In genomic region chr7:37721676-37722075, GRCm38 (mm10) we compare ENCODE assay signal across 11 mouse cellular contexts. TPM values are rescaled to one million over a fixed set of nuclear protein-coding genes. Genes with fewer than 3 reads are reported as not detected.
"Had no signal": no experiment of that assay in that cellular context is flagged by ENCODE, and none has a peak within 500 bp of the region (broad histone marks: within the 10 kb centered on the region; RNA-seq: fewer than 3 reads in every experiment).

No protein-coding gene starts in this region.

- ATAC-seq: lung, postnatal 0 days; midbrain, embryonic 13.5 days had no signal

- H3K4me3 ChIP-seq: left cerebral cortex, adult 2 months; limb, embryonic 10.5 days; liver, embryonic 15.5 days; midbrain, embryonic 13.5 days had no signal

- H3K9me3 ChIP-seq: limb, embryonic 10.5 days; liver, embryonic 15.5 days; midbrain, embryonic 13.5 days had no signal

- H3K36me3 ChIP-seq: limb, embryonic 10.5 days; liver, embryonic 15.5 days; midbrain, embryonic 13.5 days had no signal

- H3K4me1 ChIP-seq: liver, embryonic 15.5 days had no signal

- DNase-seq: kidney, postnatal 25 days; lung, adult 2 months; lung, postnatal 36 days; thymus, postnatal 36 days had no signal

- H3K27me3 ChIP-seq: liver, embryonic 15.5 days; midbrain, embryonic 13.5 days had no signal

- H3K27ac ChIP-seq: left cerebral cortex, adult 2 months; limb, embryonic 10.5 days; liver, embryonic 15.5 days; midbrain, embryonic 13.5 days had no signal

- H3K9ac ChIP-seq: liver, embryonic 15.5 days; midbrain, embryonic 13.5 days had no signal

- H3K4me2 ChIP-seq: liver, embryonic 11.5 days; liver, embryonic 15.5 days; midbrain, embryonic 13.5 days had no signal

RNA-seq across cellular contexts. Expression of gene Zfp536, which starts 51.8 kb away (rescaled TPM):
- total RNA-seq: megakaryocyte progenitor cell, adult 5-6 weeks had no signal
